Mouse (Mus musculus) heart, embryonic 13.5 days (tissue): Measurements from ENCODE around the gene BC005537. TPM values are rescaled to one million over a fixed set of nuclear protein-coding genes. Genes with fewer than 3 reads are reported as not detected.

Experiments
- ATAC-seq: fragments of 200-750 bp; cut with Nextera tagmentation; 2 replicates; pipeline ENCODE4 v1.8.0; 2017; ENCODE audit warnings: moderate TSS enrichment; ENCODE audit not compliant: insufficient number of reproducible peaks, low FRiP score, low TSS enrichment; ENCODE audit errors: extremely low read depth
- H3K27ac ChIP-seq: fragments of 300-500 bp; sonication (generic); replicated peaks from 2 replicates; pipeline ENCODE4 v1.5.1; 2015; ENCODE audit warnings: moderate library complexity, mild to moderate bottlenecking, inconsistent platforms
- H3K27me3 ChIP-seq: fragments of 300-500 bp; sonication (generic); replicated peaks from 2 replicates; pipeline ENCODE4 v1.6.1; 2015; ENCODE audit warnings: mild to moderate bottlenecking, inconsistent platforms
- H3K36me3 ChIP-seq: fragments of 300-500 bp; sonication (generic); 2 replicates; pipeline ENCODE4 v1.6.1; 2015; ENCODE audit warnings: mild to moderate bottlenecking, inconsistent platforms
- H3K4me1 ChIP-seq: fragments of 300-500 bp; sonication (generic); 2 replicates; pipeline ENCODE4 v1.6.1; 2015; ENCODE audit warnings: inconsistent platforms
- H3K4me2 ChIP-seq: fragments of 300-500 bp; sonication (generic); 2 replicates; pipeline ENCODE4 v1.6.1; 2015; ENCODE audit warnings: inconsistent platforms, mild to moderate bottlenecking, moderate library complexity
- H3K4me3 ChIP-seq: fragments of 300-500 bp; sonication (generic); 2 replicates; pipeline ENCODE4 v1.5.1; 2015; ENCODE audit warnings: moderate library complexity, mild to moderate bottlenecking, inconsistent platforms
- H3K9ac ChIP-seq: fragments of 300-500 bp; sonication (generic); 2 replicates; pipeline ENCODE4 v1.6.1; 2015; ENCODE audit warnings: inconsistent platforms, mild to moderate bottlenecking, moderate library complexity
- H3K9me3 ChIP-seq: fragments of 300-500 bp; sonication (generic); 2 replicates; pipeline ENCODE4 v1.6.1; 2016; ENCODE audit warnings: inconsistent platforms
- WGBS: fragments of 180-500 bp; shearing (Covaris S2); methylation state at CpG from one replicate; pipeline ENCODE4 v1.1.7; 2015; ENCODE audit warnings: mixed read lengths; 5-methylcytosine and 5-hydroxymethylcytosine counted together
- polyA plus RNA-seq: library from polyadenylated mRNA; unstranded; fragments of >200 nt; fragmentation: Nextera tagmentation; extraction: Ambion mirVana; gene quantifications from 2 replicates; pipeline ENCODE4 v1.2.1, GENCODE M21; 2015

The BC005537 gene
- polyA plus RNA-seq, 1 experiment from 2014 or later = 8.5 TPM

GRCm38 (mm10) chr13:24776146-24776844, 25.2 kb upstream of the BC005537 start:
- Histone ChIP-seq H3K4me3 (no peak overlapping the region), H3K27ac (no peak overlapping the region), H3K9me3 (no peaks in the 10 kb centered on the region), H3K27me3 (no peaks in the 10 kb centered on the region), H3K4me1 (no peaks in the 10 kb centered on the region), H3K9ac (no peak overlapping the region), H3K4me2 (no peak overlapping the region), H3K36me3 (no peaks in the 10 kb centered on the region)
- WGBS = 54% methylated on average over 5 of the region's 7 CpGs
- no peak for ATAC-seq

- H3K36me3 ChIP-seq = no peaks in the 10 kb centered on the region
- no peak overlapping the region for H3K27ac ChIP-seq
- H3K9ac ChIP-seq = no peak overlapping the region
- no peak overlapping the region for H3K4me3 ChIP-seq
- no peaks in the 10 kb centered on the region for H3K27me3 ChIP-seq
- no peak overlapping the region for H3K4me2 ChIP-seq
- peaks cover 8% of the 10 kb centered on the region for H3K4me1 ChIP-seq
- WGBS = 70% methylated on average over 2 of the region's 2 CpGs
- no peaks in the 10 kb centered on the region for H3K9me3 ChIP-seq
- ATAC-seq = no peak
These were observed 23.4 kb upstream of the BC005537 start for GRCm38 (mm10) chr13:24778026-24778425.

- H3K4me1 ChIP-seq = peaks cover 8% of the 10 kb centered on the region
- no peak for ATAC-seq
- no peak overlapping the region for H3K4me3 ChIP-seq
- H3K27me3 ChIP-seq = no peaks in the 10 kb centered on the region
- peak overlapping the region; percentile 42; the same call in 1 of the 2 replicates for H3K27ac ChIP-seq
- H3K9ac ChIP-seq = no peak overlapping the region
- no peaks in the 10 kb centered on the region for H3K9me3 ChIP-seq
- 68% methylated on average over 8 of the region's 8 CpGs for WGBS
- no peak overlapping the region for H3K4me2 ChIP-seq
- H3K36me3 ChIP-seq = no peaks in the 10 kb centered on the region
These were observed 22.6 kb upstream of the BC005537 start for GRCm38 (mm10) chr13:24778706-24779380.

- peaks cover 8% of the 10 kb centered on the region for H3K4me1 ChIP-seq
- no peak overlapping the region for H3K9ac ChIP-seq
- H3K36me3 ChIP-seq = no peaks in the 10 kb centered on the region
- ATAC-seq = no peak
- H3K9me3 ChIP-seq = no peaks in the 10 kb centered on the region
- WGBS = 61% methylated on average over 5 of the region's 5 CpGs
- H3K27me3 ChIP-seq = no peaks in the 10 kb centered on the region
- no peak overlapping the region for H3K4me3 ChIP-seq
- H3K27ac ChIP-seq = no peak overlapping the region
- no peak overlapping the region for H3K4me2 ChIP-seq
These were observed 19.5 kb upstream of the BC005537 start for GRCm38 (mm10) chr13:24781916-24782315.

GRCm38 (mm10) chr13:24786014-24786490, 15.4 kb upstream of the BC005537 start:
- no peak for ATAC-seq
- WGBS = 41% methylated on average over 11 of the region's 11 CpGs
- Histone ChIP-seq H3K4me1 (peaks cover 8% of the 10 kb centered on the region), H3K36me3 (no peaks in the 10 kb centered on the region), H3K4me3 (no peak overlapping the region), H3K9ac (no peak overlapping the region), H3K4me2 (no peak overlapping the region), H3K9me3 (no peaks in the 10 kb centered on the region), H3K27ac (no peak overlapping the region), H3K27me3 (no peaks in the 10 kb centered on the region)

GRCm38 (mm10) chr13:24787477-24787876, 14.0 kb upstream of the BC005537 start:
- Histone ChIP-seq H3K9ac (no peak overlapping the region), H3K9me3 (no peaks in the 10 kb centered on the region), H3K36me3 (no peaks in the 10 kb centered on the region), H3K4me1 (peaks cover 3% of the 10 kb centered on the region; the same call in 1 of the 2 replicates), H3K27me3 (no peaks in the 10 kb centered on the region), H3K4me2 (no peak overlapping the region), H3K4me3 (no peak overlapping the region), H3K27ac (no peak overlapping the region)
- no peak for ATAC-seq
- 74% methylated on average over 5 of the region's 5 CpGs for WGBS

GRCm38 (mm10) chr13:24791349-24791748, 10.1 kb upstream of the BC005537 start:
- H3K27me3 ChIP-seq = no peaks in the 10 kb centered on the region
- H3K27ac ChIP-seq = no peak overlapping the region
- WGBS = 57% methylated on average over 2 of the region's 2 CpGs
- no peaks in the 10 kb centered on the region for H3K9me3 ChIP-seq
- H3K4me2 ChIP-seq = no peak overlapping the region
- ATAC-seq = no peak
- H3K36me3 ChIP-seq = no peaks in the 10 kb centered on the region
- no peak overlapping the region for H3K4me3 ChIP-seq
- no peak overlapping the region for H3K9ac ChIP-seq
- H3K4me1 ChIP-seq = peaks cover 6% of the 10 kb centered on the region; the same call in 1 of the 2 replicates

- no peaks in the 10 kb centered on the region for H3K27me3 ChIP-seq
- no peak for ATAC-seq
- no peaks in the 10 kb centered on the region for H3K36me3 ChIP-seq
- no peak overlapping the region for H3K4me2 ChIP-seq
- H3K27ac ChIP-seq = no peak overlapping the region
- WGBS = 75% methylated on average over 9 of the region's 9 CpGs
- no peak overlapping the region for H3K9ac ChIP-seq
- H3K4me1 ChIP-seq = peaks cover 6% of the 10 kb centered on the region; the same call in 1 of the 2 replicates
- no peaks in the 10 kb centered on the region for H3K9me3 ChIP-seq
- no peak overlapping the region for H3K4me3 ChIP-seq
These were observed 8.9 kb upstream of the BC005537 start for GRCm38 (mm10) chr13:24792411-24793045.

GRCm38 (mm10) chr13:24798686-24799085, 2.8 kb upstream of the BC005537 start:
- peaks cover 12% of the 10 kb centered on the region for H3K4me1 ChIP-seq
- 92% methylated on average over 4 of the region's 4 CpGs for WGBS

GRCm38 (mm10) chr13:24799378-24799777, 2.1 kb upstream of the BC005537 start:
- WGBS = 56% methylated on average over 5 of the region's 5 CpGs
- ATAC-seq = no peak
- Histone ChIP-seq H3K9ac (peak overlapping the region; percentile 83), H3K27me3 (no peaks in the 10 kb centered on the region), H3K4me2 (peak overlapping the region; percentile 98), H3K9me3 (no peaks in the 10 kb centered on the region), H3K4me1 (peaks cover 18% of the 10 kb centered on the region), H3K4me3 (peak overlapping the region; percentile 99), H3K27ac (no peak overlapping the region), H3K36me3 (no peaks in the 10 kb centered on the region)

More at GRCm38 (mm10) chr13:24798686-24799085, 2.8 kb upstream of the BC005537 start:
- ATAC-seq = no peak
- Histone ChIP-seq H3K9ac (no peak overlapping the region), H3K4me2 (no peak overlapping the region), H3K9me3 (no peaks in the 10 kb centered on the region), H3K27ac (no peak overlapping the region), H3K4me3 (no peak overlapping the region), H3K36me3 (no peaks in the 10 kb centered on the region), H3K27me3 (no peaks in the 10 kb centered on the region)

GRCm38 (mm10) chr13:24799925-24800673, 1.4 kb upstream of the BC005537 start:
- no peak for ATAC-seq
- Histone ChIP-seq H3K27me3 (no peaks in the 10 kb centered on the region), H3K27ac (peak overlapping the region; percentile 94), H3K36me3 (peaks cover 4% of the 10 kb centered on the region), H3K9ac (peak overlapping the region; percentile 83), H3K4me3 (peak overlapping the region; percentile 99), H3K9me3 (no peaks in the 10 kb centered on the region), H3K4me2 (peak overlapping the region; percentile 98), H3K4me1 (peaks cover 23% of the 10 kb centered on the region)
- WGBS = under 1% methylated on average over 31 of the region's 31 CpGs
